Mouse (Mus musculus) neutrophil, adult 5-6 weeks (primary cell): ENCODE results near the gene Ak2. TPM values are rescaled to one million over a fixed set of nuclear protein-coding genes. Genes with fewer than 3 reads are reported as not detected.
A peak's percentile ranks its signal among the peaks of the same experiment; 100 is the strongest.

Experiments
- ATAC-seq: fragments of 151-379, 151-347 bp; 2 replicates; pipeline ENCODE4 v1.8.0; 2017; ENCODE audit warnings: mild to moderate bottlenecking, moderate TSS enrichment; ENCODE audit not compliant: insufficient number of reproducible peaks, poor library complexity, low FRiP score, severe bottlenecking; ENCODE audit errors: extremely low read depth
- total RNA-seq: library from RNA; stranded (forward); fragments of 200-1000 nt; gene quantifications from 2 replicates; pipeline ENCODE4 v1.2.3, GENCODE M21; 2017

The Ak2 gene
- total RNA-seq, 1 experiment from 2014 or later, result 40.5 TPM

GRCm38 (mm10) chr4:129058207-129059092 is 66.7 kb downstream of the Ak2 start, which contains the start of gene Rnf19b:
Gene Rnf19b, plus strand, starts transcription at chr4:129058271.
- ATAC-seq, result 0 out of 2 replicates have a peak, but pooled peaks have one; percentile 3

- ATAC-seq, result peak; percentile 21; the same call in 1 of the 2 replicates
Observed at GRCm38 (mm10) chr4:129059125-129059551, 67.4 kb downstream of the Ak2 start.

- ATAC-seq, result peak; percentile 42; the same call in 1 of the 2 replicates
Observed at GRCm38 (mm10) chr4:129059922-129060321, 68.2 kb downstream of the Ak2 start.

Other genes with a start within 250 kb of the Ak2 start
- 0.25 and 0.81 TPM in 2 replicates for gene A3galt2, start 236.6 kb upstream of the Ak2 start, total RNA-seq
- 7.8 and 8.8 TPM in 2 replicates for gene Zfp362, start 185.9 kb upstream of the Ak2 start, total RNA-seq
- gene Trim62, start 108.4 kb upstream of the Ak2 start, total RNA-seq, result 0.58 and 0.86 TPM in 2 replicates
- 0.98 TPM in 1 of 2 replicates, not detected in the other for gene Azin2, start 29.5 kb upstream of the Ak2 start, total RNA-seq
- 196 and 238 TPM in 2 replicates for gene Rnf19b, start 66.3 kb downstream of the Ak2 start, total RNA-seq
- not detected in 2 replicates for gene Tmem54, start 113.6 kb downstream of the Ak2 start, total RNA-seq
- gene Hpca, start 130.1 kb downstream of the Ak2 start, total RNA-seq, result not detected in 2 replicates
- not detected in 2 replicates for gene Fndc5, start 145.0 kb downstream of the Ak2 start, total RNA-seq
- 33.0 and 44.8 TPM in 2 replicates for gene S100pbp, start 197.8 kb downstream of the Ak2 start, total RNA-seq
- 26.3 and 31.4 TPM in 2 replicates for gene Yars, start 197.8 kb downstream of the Ak2 start, total RNA-seq